Mouse (Mus musculus): ENCODE data around the gene Dnlz. TPM values are rescaled to one million over a fixed set of nuclear protein-coding genes. Genes with fewer than 3 reads are reported as not detected.

Dnlz gene
- polyA plus RNA-seq (2015; fragmentation: Nextera tagmentation; extraction: Ambion mirVana) = 15.1 and 16.6 TPM in 2 replicates

DNA sequence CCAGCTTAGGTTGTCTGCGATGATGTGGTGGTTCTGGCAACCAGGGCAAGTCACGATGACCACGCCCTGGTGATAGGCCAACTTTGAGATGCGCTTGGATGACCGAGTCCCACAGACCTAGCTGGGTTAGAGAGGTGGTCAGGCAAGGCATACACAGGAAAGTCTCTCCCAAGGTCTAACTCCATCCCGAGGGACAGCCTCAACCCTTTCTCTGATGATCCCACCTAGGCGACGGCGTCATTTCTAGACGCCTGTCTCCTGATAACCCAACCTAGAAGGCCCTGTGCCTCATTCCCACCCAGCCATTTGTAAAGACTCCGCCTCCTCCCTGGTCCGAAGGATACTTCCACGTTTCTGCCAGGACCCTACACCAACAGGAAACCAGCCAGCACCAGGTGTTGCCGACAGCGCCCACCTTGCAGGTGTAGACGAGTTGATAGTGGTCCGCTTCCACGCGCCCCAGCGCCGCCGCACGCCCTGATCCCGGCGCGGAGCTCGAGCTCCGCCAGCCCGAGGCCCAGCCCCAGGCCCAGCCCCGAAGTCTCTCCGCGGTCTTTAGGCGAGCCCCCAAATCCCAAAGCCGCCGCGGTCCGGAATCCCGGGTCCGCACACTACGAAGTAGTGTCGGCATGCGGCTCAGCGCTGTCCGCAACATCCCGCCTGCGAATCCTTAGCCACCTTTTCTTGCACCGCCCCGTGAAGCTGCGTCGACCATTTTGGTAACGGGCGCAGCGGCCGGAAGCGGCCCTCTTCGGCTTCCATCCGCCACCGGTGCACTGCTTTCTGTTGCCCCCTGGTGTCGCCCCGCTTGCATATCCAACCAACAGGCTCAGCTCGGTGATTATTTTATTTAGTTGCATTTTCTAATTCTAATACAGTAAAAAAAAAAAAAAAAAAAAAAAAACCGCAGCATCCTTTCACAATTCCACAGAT lies at the start of gene Dnlz:
Dnlz (minus strand) TSS at position 753 of the 933 bp plus-strand sequence.
- Histone ChIP-seq H3K9me3 (ENCODE audit: control insufficient read depth, low read length) (no peaks in the 10 kb centered on the region), H3K4me1 (replicated peaks; ENCODE audit: control insufficient read depth, insufficient read depth) (no peaks in the 10 kb centered on the region; the same call in 1 of the 2 replicates), H3K27me3 (ENCODE audit: control insufficient read depth, insufficient read depth, low read length) (no peaks in the 10 kb centered on the region), H3K27ac (replicated peaks) (peak within 1 kb of the TSS; percentile 87), H3K4me2 (replicated peaks; ENCODE audit: low read depth) (peak within 1 kb of the TSS; percentile 99), H3K4me3 (ENCODE audit: low read depth, low read length) (peak within 1 kb of the TSS; percentile 79), H3K9ac (ENCODE audit: low read length) (peak within 1 kb of the TSS; percentile 96), H3K36me3 (ENCODE audit: control insufficient read depth, insufficient read depth, low read length) (no peaks in the 10 kb centered on the region)
- ATAC-seq (ENCODE audit: low FRiP score, low TSS enrichment) = peak; percentile 80
- DNase-seq (ENCODE audit: low spot score) = peak; percentile 93
- no peak for TF ChIP-seq EP300 (optimal IDR thresholded peaks at IDR 0.05)
- TF ChIP-seq CTCF (IDR thresholded peaks at IDR 0.05; ENCODE audit: low read depth) = peak; percentile 85
- WGBS = 2% methylated on average over 62 of the region's 62 CpGs

DNA sequence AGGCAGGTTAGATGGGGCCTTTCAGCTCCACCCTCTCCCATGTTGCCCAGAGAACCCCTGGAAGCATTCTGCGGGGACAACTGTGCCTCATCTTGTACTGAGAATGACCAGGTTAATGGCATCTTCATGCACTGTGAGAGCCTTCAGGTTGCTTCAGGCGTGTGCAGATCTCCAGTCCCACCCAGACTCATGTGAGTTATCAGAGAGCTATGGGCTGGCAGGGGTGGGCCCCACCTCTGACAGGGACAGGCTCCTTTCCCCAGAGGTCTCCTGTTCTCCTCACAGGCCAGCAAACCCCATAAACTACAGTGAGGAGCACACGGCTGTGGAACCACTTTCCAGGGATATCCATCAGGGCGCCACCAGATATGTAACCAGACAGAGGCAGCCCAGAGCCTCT lies 49.1 kb upstream of the Dnlz start:
- Histone ChIP-seq H3K27ac (replicated peaks) (no peak overlapping the region), H3K4me3 (ENCODE audit: low read depth, low read length) (no peak overlapping the region), H3K9ac (ENCODE audit: low read length) (no peak overlapping the region), H3K4me1 (replicated peaks; ENCODE audit: control insufficient read depth, insufficient read depth) (no peaks in the 10 kb centered on the region), H3K9me3 (ENCODE audit: control insufficient read depth, low read length) (no peaks in the 10 kb centered on the region), H3K4me2 (replicated peaks; ENCODE audit: low read depth) (no peak overlapping the region), H3K27me3 (ENCODE audit: control insufficient read depth, insufficient read depth, low read length) (no peaks in the 10 kb centered on the region), H3K36me3 (ENCODE audit: control insufficient read depth, insufficient read depth, low read length) (peaks cover 40% of the 10 kb centered on the region)
- 82% methylated on average over 4 of the region's 4 CpGs for WGBS
- TF ChIP-seq CTCF (IDR thresholded peaks at IDR 0.05; ENCODE audit: low read depth) (no peak), EP300 (optimal IDR thresholded peaks at IDR 0.05) (no peak)
- no peak for DNase-seq (ENCODE audit: low spot score)
- no peak for ATAC-seq (ENCODE audit: low FRiP score, low TSS enrichment)

DNA sequence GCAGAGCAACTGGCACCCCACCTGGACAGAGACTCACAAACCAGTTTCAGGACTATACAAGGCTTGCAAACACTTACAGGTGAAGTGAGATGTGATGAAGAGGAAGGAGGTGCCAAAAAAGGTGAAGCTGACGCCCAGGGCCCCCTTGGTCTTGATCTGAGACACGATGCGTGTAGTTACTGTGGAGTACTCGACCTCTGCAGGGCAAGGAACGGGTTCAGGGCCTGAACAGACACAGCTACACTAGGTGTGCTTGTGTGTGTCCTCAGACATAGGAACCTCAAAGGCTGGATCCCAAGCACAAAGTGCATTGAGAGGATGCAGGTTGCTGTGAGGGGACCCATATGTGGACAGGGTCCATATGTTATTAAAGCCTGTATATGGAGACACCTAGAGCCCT lies 48.4 kb upstream of the Dnlz start:
- TF ChIP-seq CTCF (IDR thresholded peaks at IDR 0.05; ENCODE audit: low read depth) = no peak
- TF ChIP-seq EP300 (optimal IDR thresholded peaks at IDR 0.05) = no peak
- H3K9ac ChIP-seq (ENCODE audit: low read length) = no peak overlapping the region
- H3K27me3 ChIP-seq (ENCODE audit: control insufficient read depth, insufficient read depth, low read length) = no peaks in the 10 kb centered on the region
- peaks cover 48% of the 10 kb centered on the region for H3K36me3 ChIP-seq (ENCODE audit: control insufficient read depth, insufficient read depth, low read length)
- 86% methylated on average over 5 of the region's 5 CpGs for WGBS
- no peaks in the 10 kb centered on the region for H3K4me1 ChIP-seq (replicated peaks; ENCODE audit: control insufficient read depth, insufficient read depth)
- ATAC-seq (ENCODE audit: low FRiP score, low TSS enrichment) (no peak), DNase-seq (ENCODE audit: low spot score) (no peak)
- H3K4me3 ChIP-seq (ENCODE audit: low read depth, low read length) = no peak overlapping the region
- no peaks in the 10 kb centered on the region for H3K9me3 ChIP-seq (ENCODE audit: control insufficient read depth, low read length)
- no peak overlapping the region for H3K27ac ChIP-seq (replicated peaks)
- H3K4me2 ChIP-seq (replicated peaks; ENCODE audit: low read depth) = no peak overlapping the region

DNA sequence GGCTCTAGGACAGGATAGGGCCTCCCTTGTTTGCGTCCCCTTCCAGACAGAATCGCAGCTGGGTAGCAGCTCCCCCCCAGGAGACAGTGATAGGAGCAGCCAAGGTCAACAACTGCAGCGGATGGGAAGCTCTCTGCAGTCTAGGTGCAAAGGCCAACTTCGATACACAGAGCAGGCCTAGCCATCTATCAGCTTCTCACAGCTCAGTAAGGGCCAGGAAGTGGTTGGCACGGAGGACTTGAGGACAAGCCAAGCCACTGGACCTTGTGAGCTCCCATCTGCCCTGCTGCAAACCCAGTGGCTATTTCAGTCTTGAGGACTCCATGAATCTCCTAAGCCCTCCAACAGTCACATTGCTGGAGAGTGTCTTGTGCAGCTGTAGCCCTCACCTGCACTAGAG lies 47.7 kb upstream of the Dnlz start:
- Histone ChIP-seq H3K36me3 (ENCODE audit: control insufficient read depth, insufficient read depth, low read length) (peaks cover 51% of the 10 kb centered on the region), H3K27me3 (ENCODE audit: control insufficient read depth, insufficient read depth, low read length) (no peaks in the 10 kb centered on the region)
- TF ChIP-seq EP300 (optimal IDR thresholded peaks at IDR 0.05) (no peak), CTCF (IDR thresholded peaks at IDR 0.05; ENCODE audit: low read depth) (no peak)

DNA sequence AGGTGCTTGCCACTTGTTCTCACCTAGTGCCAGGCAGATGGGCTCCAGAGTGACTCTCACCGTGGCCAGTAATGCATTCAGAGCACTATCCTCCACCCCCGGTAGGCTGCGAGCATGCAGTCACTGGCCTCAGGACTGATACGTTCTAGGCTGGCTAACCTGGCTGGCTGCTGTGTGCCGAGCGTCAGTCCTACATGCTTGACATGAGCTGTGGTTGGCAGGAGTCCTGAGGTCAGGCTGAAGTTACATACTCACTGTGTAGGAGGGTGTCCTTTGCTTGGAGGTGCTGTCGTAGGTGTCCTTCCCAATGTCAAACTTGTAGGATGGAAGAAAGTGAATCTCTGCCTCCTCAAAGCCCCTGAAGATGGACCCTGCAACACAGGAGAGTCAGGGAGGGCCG lies 47.1 kb upstream of the Dnlz start:
- Histone ChIP-seq H3K36me3 (ENCODE audit: control insufficient read depth, insufficient read depth, low read length) (peaks cover 55% of the 10 kb centered on the region), H3K27me3 (ENCODE audit: control insufficient read depth, insufficient read depth, low read length) (no peaks in the 10 kb centered on the region), H3K27ac (replicated peaks) (no peak overlapping the region), H3K9ac (ENCODE audit: low read length) (no peak overlapping the region), H3K4me1 (replicated peaks; ENCODE audit: control insufficient read depth, insufficient read depth) (no peaks in the 10 kb centered on the region), H3K4me3 (ENCODE audit: low read depth, low read length) (no peak overlapping the region), H3K9me3 (ENCODE audit: control insufficient read depth, low read length) (no peaks in the 10 kb centered on the region), H3K4me2 (replicated peaks; ENCODE audit: low read depth) (no peak overlapping the region)
- ATAC-seq (ENCODE audit: low FRiP score, low TSS enrichment) (no peak), DNase-seq (ENCODE audit: low spot score) (no peak)
- TF ChIP-seq CTCF (IDR thresholded peaks at IDR 0.05; ENCODE audit: low read depth) (no peak), EP300 (optimal IDR thresholded peaks at IDR 0.05) (no peak)
- WGBS = 83% methylated on average over 8 of the region's 8 CpGs

More for the DNA sequence above, 47.7 kb upstream of the Dnlz start:
- DNase-seq (ENCODE audit: low spot score) = no peak
- no peak for ATAC-seq (ENCODE audit: low FRiP score, low TSS enrichment)
- no peak overlapping the region for H3K9ac ChIP-seq (ENCODE audit: low read length)
- H3K27ac ChIP-seq (replicated peaks) = no peak overlapping the region
- 66% methylated on average over 5 of the region's 5 CpGs for WGBS
- no peaks in the 10 kb centered on the region for H3K9me3 ChIP-seq (ENCODE audit: control insufficient read depth, low read length)
- H3K4me1 ChIP-seq (replicated peaks; ENCODE audit: control insufficient read depth, insufficient read depth) = no peaks in the 10 kb centered on the region
- no peak overlapping the region for H3K4me3 ChIP-seq (ENCODE audit: low read depth, low read length)
- H3K4me2 ChIP-seq (replicated peaks; ENCODE audit: low read depth) = no peak overlapping the region

DNA sequence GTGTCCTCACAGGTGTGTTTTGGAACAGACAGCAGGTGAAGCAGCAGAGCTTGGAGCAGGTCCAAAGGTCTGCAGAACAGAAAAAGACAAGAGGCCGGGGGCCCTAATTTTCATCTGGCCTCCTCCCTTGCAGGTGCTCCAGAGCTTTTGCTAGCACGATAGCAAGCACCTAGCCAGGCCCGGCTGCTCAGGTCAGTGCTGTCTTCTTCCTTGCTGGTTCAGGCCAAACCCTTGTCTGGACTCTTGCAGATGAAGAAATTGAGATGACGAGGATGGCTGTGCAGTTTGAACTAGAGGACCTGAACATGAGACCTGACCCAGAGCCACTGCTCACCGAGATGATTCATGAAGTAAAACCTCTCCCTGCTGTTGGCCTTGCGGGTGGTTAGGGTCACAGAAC lies 39.7 kb upstream of the Dnlz start:
- no peaks in the 10 kb centered on the region for H3K9me3 ChIP-seq (ENCODE audit: control insufficient read depth, low read length)
- 85% methylated on average over 6 of the region's 6 CpGs for WGBS
- no peak overlapping the region for H3K9ac ChIP-seq (ENCODE audit: low read length)
- no peak overlapping the region for H3K4me3 ChIP-seq (ENCODE audit: low read depth, low read length)
- peaks cover 43% of the 10 kb centered on the region for H3K36me3 ChIP-seq (ENCODE audit: control insufficient read depth, insufficient read depth, low read length)
- ATAC-seq (ENCODE audit: low FRiP score, low TSS enrichment) = no peak
- no peaks in the 10 kb centered on the region for H3K27me3 ChIP-seq (ENCODE audit: control insufficient read depth, insufficient read depth, low read length)
- no peak overlapping the region for H3K4me2 ChIP-seq (replicated peaks; ENCODE audit: low read depth)
- no peaks in the 10 kb centered on the region for H3K4me1 ChIP-seq (replicated peaks; ENCODE audit: control insufficient read depth, insufficient read depth)
- no peak for TF ChIP-seq CTCF (IDR thresholded peaks at IDR 0.05; ENCODE audit: low read depth)
- TF ChIP-seq EP300 (optimal IDR thresholded peaks at IDR 0.05) = no peak
- DNase-seq (ENCODE audit: low spot score) = no peak
- no peak overlapping the region for H3K27ac ChIP-seq (replicated peaks)
